Mouse (Mus musculus) kidney, adult 9 months (tissue): ENCODE measurements at regions not wholly inside any gene's neighbourhood (a gene's known extent, or its start where the extent isn't known, plus 50 kb on each side); places are given as distances from the start of the nearest gene placed in this dataset.

Experiments used
- DNase-seq: peaks from one replicate; pipeline ENCODE4 v3.0.0; 2022

GRCm38 (mm10) chr1:41551271-41551670 lies 745.9 kb downstream of the Tmem182 start:
- DNase-seq, result peak; percentile 35

- peak; percentile 93 for DNase-seq
These were observed 750.2 kb downstream of the Tmem182 start for GRCm38 (mm10) chr1:41555607-41556006.

DNA sequence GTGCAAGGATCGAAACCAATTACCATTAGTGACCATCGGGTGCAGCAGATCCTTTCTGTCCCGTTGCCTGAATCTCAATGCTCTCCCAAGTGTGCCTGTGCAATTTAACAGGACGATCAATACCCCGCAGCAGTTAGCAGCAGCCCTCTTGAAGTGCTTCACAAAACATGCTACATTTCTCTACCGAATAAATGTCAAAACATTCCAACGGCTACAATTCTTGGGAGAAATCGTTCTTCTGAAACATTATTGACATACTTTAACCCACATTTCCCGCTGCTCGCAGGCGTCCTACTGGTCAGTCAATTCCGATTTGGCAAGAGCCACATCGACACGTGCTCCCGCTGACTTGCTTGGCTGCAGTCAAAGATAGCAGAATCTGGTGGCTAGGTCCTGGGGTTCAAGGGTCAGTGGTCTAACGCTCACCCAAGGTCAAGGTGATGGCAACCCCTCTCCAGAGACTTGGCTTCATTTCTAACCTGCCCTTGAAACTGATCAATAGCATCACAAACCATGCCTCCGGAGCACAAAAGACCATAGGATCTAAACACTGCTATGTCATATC lies 753.8 kb downstream of the Tmem182 start:
- DNase-seq, result no peak

GRCm38 (mm10) chr1:41559991-41560390 lies 754.6 kb downstream of the Tmem182 start:
- DNase-seq, result no peak

- DNase-seq, result no peak
These were observed 798.1 kb downstream of the Tmem182 start for GRCm38 (mm10) chr1:41603471-41603870.

GRCm38 (mm10) chr1:41604996-41605747 lies 799.8 kb downstream of the Tmem182 start:
- DNase-seq, result no peak

DNA sequence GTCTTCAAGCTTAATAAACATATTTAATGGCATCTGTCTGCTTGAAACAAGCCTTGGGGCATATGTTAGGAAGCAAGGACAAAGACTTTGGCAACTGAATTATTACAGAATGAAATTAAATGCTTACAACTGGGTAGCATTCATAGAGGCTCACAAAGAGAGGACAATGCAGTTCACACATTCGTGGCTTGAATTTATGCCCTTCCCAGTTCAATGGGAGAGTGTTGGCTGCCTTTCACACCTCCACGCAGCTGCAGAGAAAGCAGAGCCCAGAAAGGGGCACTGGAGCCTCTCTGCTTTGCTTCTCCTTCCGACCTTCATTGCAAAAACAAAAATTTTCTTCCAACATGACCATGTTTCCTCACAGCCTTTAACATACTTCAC lies 800.3 kb downstream of the Tmem182 start:
- DNase-seq, result no peak

DNA sequence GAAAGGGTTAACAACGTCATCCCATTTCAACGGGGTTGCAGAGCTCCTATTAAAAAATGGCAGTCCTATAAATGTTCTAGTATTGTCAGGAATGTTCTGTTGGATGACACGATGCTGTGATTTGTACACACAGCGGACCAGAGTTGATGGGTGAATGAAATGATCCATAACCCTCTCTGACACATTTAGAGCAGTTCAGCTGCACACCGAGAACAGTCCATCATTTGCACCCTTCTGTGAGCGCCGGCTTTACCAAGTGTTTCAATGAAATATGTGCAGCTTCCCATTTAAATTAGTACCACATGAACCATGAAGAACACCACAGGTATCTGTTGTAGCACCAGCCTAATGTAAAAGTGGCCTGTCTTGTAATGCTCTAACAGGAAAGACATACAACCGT lies 805.4 kb downstream of the Tmem182 start:
- no peak for DNase-seq

- no peak for DNase-seq
These were observed 846.4 kb downstream of the Tmem182 start for GRCm38 (mm10) chr1:41651804-41652203.

- no peak for DNase-seq
These were observed 846.8 kb downstream of the Tmem182 start for GRCm38 (mm10) chr1:41652210-41652609.

DNA sequence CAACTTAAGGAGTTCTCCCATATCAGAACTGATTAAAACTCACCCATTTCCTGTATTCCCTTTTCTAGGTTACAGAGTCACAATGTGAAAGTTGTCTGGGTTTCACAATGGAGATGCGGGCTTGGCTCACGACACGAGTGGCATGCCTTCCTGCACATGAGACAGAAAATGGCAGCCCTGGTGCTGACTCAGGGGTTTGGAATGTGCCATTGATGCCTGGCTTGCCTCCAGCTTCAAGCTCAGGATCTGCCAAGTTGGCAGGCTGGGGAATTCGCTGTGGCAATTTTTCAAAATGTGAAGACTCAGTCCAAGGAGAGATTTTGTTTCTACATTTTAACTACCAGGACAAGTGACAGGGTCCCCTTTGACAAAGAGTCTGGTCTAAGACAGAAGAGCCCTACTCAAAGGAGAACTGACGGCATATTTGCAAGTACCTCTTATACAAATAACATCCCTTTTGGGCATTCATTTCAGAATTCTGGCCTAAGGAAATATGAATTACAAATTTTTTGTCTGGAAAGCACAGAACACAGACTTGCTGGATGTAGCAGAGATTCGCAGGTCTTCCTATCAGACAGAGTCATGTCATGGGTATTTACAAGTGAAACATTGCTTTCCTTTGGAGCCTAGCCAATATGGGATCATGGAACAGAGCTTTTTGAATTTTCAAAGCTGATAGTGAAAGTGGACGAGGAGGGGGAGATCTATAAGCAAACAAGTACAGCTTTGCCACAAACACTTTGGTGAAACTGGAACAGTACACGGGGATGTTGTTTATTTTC lies 847.4 kb downstream of the Tmem182 start:
- peak; percentile 66 for DNase-seq

GRCm38 (mm10) chr1:41674086-41674485 lies 868.7 kb downstream of the Tmem182 start:
- no peak for DNase-seq

DNA sequence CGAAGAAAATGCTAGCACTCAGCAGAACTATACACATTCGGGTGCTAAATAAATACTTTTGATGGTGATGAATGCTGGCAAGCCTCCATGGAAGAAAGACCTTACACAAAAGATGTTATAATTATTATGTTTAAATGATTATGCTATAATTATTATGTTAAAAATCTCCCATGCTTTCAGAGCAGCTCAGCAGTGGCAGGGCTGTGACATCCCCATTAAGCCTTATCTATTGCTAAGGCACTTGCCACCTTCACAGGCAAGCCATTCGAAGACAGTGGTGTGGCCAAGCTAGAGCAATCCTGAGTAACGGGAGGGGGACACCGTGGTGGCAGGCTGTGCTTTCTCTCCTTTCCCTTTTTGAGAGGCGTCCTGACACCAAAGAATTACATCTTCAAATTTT lies 869.9 kb downstream of the Tmem182 start:
- DNase-seq, result no peak

DNA sequence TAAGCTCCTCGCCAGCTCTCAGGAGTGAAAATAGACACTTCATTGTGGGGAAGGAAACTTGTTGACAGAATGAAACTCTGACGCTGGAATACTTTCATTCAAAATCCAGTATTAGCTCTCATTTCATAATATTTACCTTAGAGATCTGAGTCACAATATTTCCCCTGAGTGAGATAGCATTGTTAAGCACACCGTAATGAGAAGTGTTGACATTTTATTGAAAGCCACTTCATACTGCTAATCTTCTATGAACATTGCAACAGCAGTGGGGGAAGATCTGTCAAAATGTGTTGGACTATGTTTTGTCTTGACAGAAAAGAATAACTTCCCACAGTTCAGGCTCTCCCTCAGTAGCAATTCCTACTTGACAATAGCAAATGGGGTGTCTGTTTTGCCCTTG lies 900.3 kb downstream of the Tmem182 start:
- DNase-seq, result no peak

DNA sequence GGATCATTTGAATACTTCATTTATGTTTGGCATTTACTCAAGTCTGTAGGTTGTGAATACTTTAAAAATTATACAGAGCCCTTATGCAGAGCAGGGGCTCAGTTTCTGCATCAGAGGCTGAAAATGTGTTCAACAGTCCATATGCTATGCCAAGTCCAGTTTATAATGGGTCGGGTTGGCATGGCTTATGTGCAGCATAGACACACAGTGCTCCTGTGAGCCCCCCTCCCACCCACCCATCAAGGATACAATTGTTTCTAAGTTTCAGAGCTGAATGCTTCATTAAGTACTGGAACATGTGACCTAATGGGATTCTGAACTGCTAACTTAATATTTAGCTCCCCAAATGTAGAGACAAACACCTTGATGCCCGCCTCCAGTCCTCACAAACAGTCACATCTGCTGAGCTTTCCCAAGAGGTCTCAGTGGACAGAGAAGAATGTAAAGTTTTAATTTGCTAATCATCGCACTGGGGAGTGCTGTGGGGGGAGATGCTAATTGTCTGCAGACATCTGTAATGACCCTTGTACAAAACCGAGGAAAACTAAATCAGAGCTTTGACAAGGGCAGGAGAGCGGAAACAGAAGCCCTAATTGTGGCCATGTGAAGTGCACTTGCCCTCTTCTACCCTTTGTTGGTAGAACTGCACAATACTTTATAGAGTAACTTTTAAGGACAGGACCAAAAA lies 937.4 kb downstream of the Tmem182 start:
- DNase-seq, result no peak

DNA sequence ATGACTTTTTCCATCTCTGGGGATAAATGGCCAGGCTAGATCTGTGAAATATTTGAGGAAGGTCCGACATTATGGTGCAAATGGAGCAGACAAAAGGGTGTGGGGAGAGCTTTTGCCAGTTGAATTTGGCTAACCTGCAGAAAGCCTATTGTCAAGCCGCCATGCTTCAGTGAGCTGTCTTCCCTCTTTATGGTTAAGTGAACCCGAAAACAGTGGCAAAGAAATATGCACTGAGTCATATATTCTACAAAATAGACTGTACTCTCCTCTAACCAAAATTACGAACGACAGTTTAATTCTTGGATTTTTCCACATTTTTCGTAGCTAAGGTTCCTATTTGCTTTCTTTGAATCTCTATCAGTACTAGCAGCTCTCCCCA lies 937.9 kb downstream of the Tmem182 start:
- DNase-seq, result no peak

- DNase-seq, result no peak
These were observed 939.1 kb downstream of the Tmem182 start for GRCm38 (mm10) chr1:41744531-41744930.

- DNase-seq, result no peak
These were observed 936.2 kb upstream of the Pou3f3 start for GRCm38 (mm10) chr1:41759366-41759765.
